Mouse (Mus musculus) olfactory bulb, adult 2 months (tissue): Measurements from ENCODE around the gene Dscam. TPM values are rescaled to one million over a fixed set of nuclear protein-coding genes. Genes with fewer than 3 reads are reported as not detected.

Experiments used
- H3K27ac ChIP-seq: fragments of 200-500 bp; 2 replicates; pipeline ENCODE4 v1.5.1; 2012; ENCODE audit warnings: low read depth, low read length; ENCODE audit not compliant: insufficient read depth
- H3K4me1 ChIP-seq: fragments of 200-500 bp; 2 replicates; pipeline ENCODE4 v1.6.1; 2012; ENCODE audit warnings: low read length; ENCODE audit not compliant: control insufficient read depth, insufficient read depth
- H3K4me3 ChIP-seq: fragments of 200-500 bp; 2 replicates; pipeline ENCODE4 v1.5.1; 2012; ENCODE audit warnings: mild to moderate bottlenecking, low read depth, low read length, moderate library complexity; ENCODE audit not compliant: insufficient read depth
- CTCF ChIP-seq: fragments of 200-500 bp; IDR thresholded peaks from 2 replicates; pipeline ENCODE4 v1.5.1; 2012; ENCODE audit warnings: low read depth, mild to moderate bottlenecking, low read length, moderate library complexity; ENCODE audit not compliant: insufficient read depth
- POLR2A ChIP-seq: fragments of 200-500 bp; IDR thresholded peaks from 2 replicates; pipeline ENCODE4 v1.6.1; 2012; ENCODE audit warnings: mild to moderate bottlenecking, low read depth, low read length, moderate library complexity; ENCODE audit not compliant: insufficient read depth
- WGBS: fragments of 180-500 bp; shearing (Covaris S2); methylation state at CpG from one replicate; pipeline ENCODE4 v1.1.7; 2018; 5-methylcytosine and 5-hydroxymethylcytosine counted together
- polyA plus RNA-seq: library from polyadenylated mRNA; stranded (reverse); fragments of >200 nt; gene quantifications from 2 replicates; pipeline ENCODE4 v1.2.4, GENCODE M21; 2012; ENCODE audit warnings: low replicate concordance; ENCODE audit not compliant: missing spikeins, insufficient read depth, insufficient read length

The Dscam gene
- polyA plus RNA-seq, 1 experiment = 97.5 TPM

GRCm38 (mm10) chr16:96872799-96873198, 297.8 kb downstream of the Dscam start:
- H3K4me3 ChIP-seq = no peak overlapping the region
- TF ChIP-seq POLR2A = no peak
- TF ChIP-seq CTCF = no peak
- 66% methylated on average over 7 of the region's 7 CpGs for WGBS
- no peak overlapping the region for H3K27ac ChIP-seq
- H3K4me1 ChIP-seq = 0 out of 2 replicates have a peak, but pooled peaks cover 3% of the 10 kb centered on the region

DNA sequence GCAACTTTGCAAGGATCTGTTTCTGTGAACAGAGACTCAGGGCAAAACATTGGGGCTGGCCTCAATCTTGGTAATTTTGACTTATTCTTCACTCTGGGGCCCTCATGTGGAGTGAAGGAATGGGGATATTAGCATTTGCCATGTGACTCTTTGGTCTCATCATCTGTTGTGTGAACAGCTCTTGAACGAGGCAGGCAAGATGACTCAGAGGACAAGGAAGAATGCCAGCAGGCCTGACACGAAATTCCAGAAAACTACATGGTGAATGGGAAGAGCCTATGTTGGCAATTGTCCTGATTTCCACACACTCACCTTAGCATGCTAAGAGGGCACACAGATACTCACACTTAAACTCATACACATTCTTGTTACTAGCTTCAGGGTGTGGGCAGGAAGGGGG, 313.0 kb downstream of the Dscam start:
- WGBS = 10% methylated on average over 2 of the region's 2 CpGs

GRCm38 (mm10) chr16:96855060-96855459, 315.5 kb downstream of the Dscam start:
- 58% methylated on average over 4 of the region's 4 CpGs for WGBS
- no peak overlapping the region for H3K27ac ChIP-seq
- no peak overlapping the region for H3K4me3 ChIP-seq
- TF ChIP-seq CTCF (no peak), POLR2A (no peak)
- peaks cover 13% of the 10 kb centered on the region for H3K4me1 ChIP-seq

More for the DNA sequence above, 313.0 kb downstream of the Dscam start:
- Histone ChIP-seq H3K4me1 (peaks cover 13% of the 10 kb centered on the region), H3K4me3 (no peak overlapping the region), H3K27ac (0 out of 2 replicates have a peak overlapping the region, but pooled peaks have one; percentile 4)
- TF ChIP-seq CTCF = no peak
- no peak for TF ChIP-seq POLR2A

- TF ChIP-seq CTCF (peak; percentile 20; the same call in 1 of the 2 replicates), POLR2A (no peak)
- no peak overlapping the region for H3K4me3 ChIP-seq
- H3K27ac ChIP-seq = no peak overlapping the region
- WGBS = 31% methylated on average over 4 of the region's 4 CpGs
- H3K4me1 ChIP-seq = peaks cover 11% of the 10 kb centered on the region
Observed at GRCm38 (mm10) chr16:96852383-96852782, 318.2 kb downstream of the Dscam start.

DNA sequence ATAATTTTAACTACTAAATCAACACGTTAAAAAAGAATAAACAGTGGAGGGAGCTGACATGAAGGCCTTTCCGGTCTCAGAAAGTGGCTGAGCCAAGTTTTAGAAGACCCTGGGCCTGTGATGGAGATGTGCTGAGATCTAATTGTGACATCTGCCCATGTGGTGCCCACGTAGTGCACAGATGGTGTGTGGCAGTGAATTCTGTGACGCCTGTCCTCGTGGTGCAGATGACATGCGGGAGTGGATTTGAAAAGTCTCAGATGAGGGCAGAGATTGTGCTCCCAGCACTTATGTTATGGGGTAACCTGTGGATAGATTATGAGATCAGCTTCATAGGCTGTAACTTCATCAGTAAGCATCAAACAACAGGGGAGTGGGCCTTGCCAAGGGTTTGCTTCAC, 321.6 kb downstream of the Dscam start:
- H3K27ac ChIP-seq = no peak overlapping the region
- 91% methylated on average over 6 of the region's 6 CpGs for WGBS
- TF ChIP-seq POLR2A (no peak), CTCF (no peak)

GRCm38 (mm10) chr16:96846585-96846984, 324.0 kb downstream of the Dscam start:
- no peak overlapping the region for H3K4me3 ChIP-seq
- peak overlapping the region; percentile 88 for H3K27ac ChIP-seq
- H3K4me1 ChIP-seq = peaks cover 17% of the 10 kb centered on the region
- WGBS = 23% methylated on average over 1 of the region's 1 CpGs
- TF ChIP-seq CTCF (no peak), POLR2A (no peak)

More for the DNA sequence above, 321.6 kb downstream of the Dscam start:
- H3K4me1 ChIP-seq = peaks cover 16% of the 10 kb centered on the region
- no peak overlapping the region for H3K4me3 ChIP-seq

GRCm38 (mm10) chr16:96846113-96846512, 324.4 kb downstream of the Dscam start:
- H3K4me1 ChIP-seq = peaks cover 17% of the 10 kb centered on the region
- TF ChIP-seq POLR2A (no peak), CTCF (no peak)
- WGBS = 25% methylated on average over 3 of the region's 3 CpGs
- peak overlapping the region; percentile 63 for H3K27ac ChIP-seq
- no peak overlapping the region for H3K4me3 ChIP-seq

GRCm38 (mm10) chr16:96845475-96846098, 325.0 kb downstream of the Dscam start:
- peaks cover 17% of the 10 kb centered on the region for H3K4me1 ChIP-seq
- peak overlapping the region; percentile 63 for H3K27ac ChIP-seq
- H3K4me3 ChIP-seq = no peak overlapping the region
- WGBS = 41% methylated on average over 3 of the region's 3 CpGs
- no peak for TF ChIP-seq POLR2A
- TF ChIP-seq CTCF = no peak

DNA sequence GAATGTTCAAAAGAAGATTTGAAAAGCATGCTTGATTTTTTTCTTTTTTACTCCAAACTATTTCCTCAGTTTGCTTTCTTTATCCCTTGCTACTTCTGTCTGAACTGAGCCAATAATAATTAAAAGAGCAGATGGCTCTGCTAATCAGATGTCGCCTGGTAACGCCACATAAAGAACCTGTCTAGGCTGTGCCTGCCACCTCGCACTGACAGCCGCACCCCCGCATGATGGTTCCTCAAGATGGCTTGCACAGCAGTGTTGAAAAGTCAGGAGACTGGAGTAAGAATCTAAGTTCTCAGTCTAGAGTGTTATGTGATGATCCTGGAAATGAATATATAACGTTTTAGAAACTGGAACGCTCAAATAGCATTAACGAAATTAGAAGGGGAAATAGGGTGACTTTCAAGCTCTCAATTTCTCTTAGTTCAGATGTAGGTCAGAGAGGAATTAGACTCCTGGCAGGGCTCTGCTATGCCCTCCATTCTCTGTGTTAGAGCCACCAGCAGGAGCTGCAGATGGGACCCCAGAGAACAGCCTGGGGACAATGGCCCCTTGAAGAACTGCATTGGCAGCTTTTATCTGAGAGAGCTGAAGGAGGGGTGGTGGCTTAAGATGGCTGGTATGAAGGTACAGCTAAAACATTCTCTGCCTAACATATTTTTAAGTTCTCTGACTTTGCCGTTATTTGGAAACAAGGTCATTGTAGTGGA, 326.7 kb downstream of the Dscam start:
- Histone ChIP-seq H3K27ac (peak overlapping the region; percentile 45), H3K4me1 (peaks cover 21% of the 10 kb centered on the region), H3K4me3 (no peak overlapping the region)
- TF ChIP-seq CTCF (no peak), POLR2A (no peak)
- 34% methylated on average over 9 of the region's 9 CpGs for WGBS
